Mouse (Mus musculus) midbrain, embryonic 16.5 days (tissue): Measurements from ENCODE around the gene Flrt2. TPM values are rescaled to one million over a fixed set of nuclear protein-coding genes. Genes with fewer than 3 reads are reported as not detected.

ENCODE experiments used
- ATAC-seq: fragments of 200-750 bp; cut with Nextera tagmentation; 2 replicates; pipeline ENCODE4 v1.8.0; 2017; ENCODE audit warnings: moderate TSS enrichment
- H3K27ac ChIP-seq: fragments of 300-500 bp; sonication (generic); 2 replicates; pipeline ENCODE4 v1.5.1; 2014; ENCODE audit warnings: mild to moderate bottlenecking, low read length, mixed read lengths
- H3K27me3 ChIP-seq: fragments of 300-500 bp; sonication (generic); 2 replicates; pipeline ENCODE4 v1.6.1; 2014; ENCODE audit warnings: low read depth, low read length, mixed read lengths; ENCODE audit not compliant: control insufficient read depth, insufficient read depth
- H3K36me3 ChIP-seq: fragments of 300-500 bp; sonication (generic); 2 replicates; pipeline ENCODE4 v1.6.1; 2014; ENCODE audit warnings: mild to moderate bottlenecking, low read length, moderate library complexity, mixed read lengths; ENCODE audit not compliant: control insufficient read depth, insufficient read depth
- H3K4me1 ChIP-seq: fragments of 300-500 bp; sonication (generic); 2 replicates; pipeline ENCODE4 v1.6.1; 2014; ENCODE audit warnings: mild to moderate bottlenecking, low read length, mixed read lengths; ENCODE audit not compliant: control insufficient read depth, insufficient read depth
- H3K4me2 ChIP-seq: fragments of 300-500 bp; sonication (generic); 2 replicates; pipeline ENCODE4 v1.6.1; 2014; ENCODE audit warnings: mild to moderate bottlenecking, low read length, mixed read lengths
- H3K4me3 ChIP-seq: fragments of 300-500 bp; sonication (generic); 2 replicates; pipeline ENCODE4 v1.5.1; 2014; ENCODE audit warnings: low read depth, mild to moderate bottlenecking, low read length, moderate library complexity, mixed read lengths
- H3K9ac ChIP-seq: fragments of 300-500 bp; sonication (generic); 2 replicates; pipeline ENCODE4 v1.6.1; 2014; ENCODE audit warnings: low read depth, low read length, mixed read lengths
- H3K9me3 ChIP-seq: fragments of 300-500 bp; sonication (generic); replicated peaks from 2 replicates; pipeline ENCODE4 v1.6.1; 2014; ENCODE audit warnings: mild to moderate bottlenecking, low read length, mixed read lengths; ENCODE audit not compliant: control insufficient read depth, poor library complexity, severe bottlenecking
- WGBS: fragments of 180-500 bp; shearing (Covaris S2); extraction: QIAGEN DNeasy Blood & Tissue Kit; methylation state at CpG from one replicate; pipeline ENCODE4 v1.1.7; 2014; 5-methylcytosine and 5-hydroxymethylcytosine counted together
- polyA plus RNA-seq: library from polyadenylated mRNA; unstranded; fragments of >200 nt; fragmentation: Nextera tagmentation; extraction: Ambion mirVana; gene quantifications from 2 replicates; pipeline ENCODE4 v1.2.1, GENCODE M21; 2015

Flrt2 gene
- polyA plus RNA-seq, 1 experiment from 2014 or later = 21.0 TPM

DNA sequence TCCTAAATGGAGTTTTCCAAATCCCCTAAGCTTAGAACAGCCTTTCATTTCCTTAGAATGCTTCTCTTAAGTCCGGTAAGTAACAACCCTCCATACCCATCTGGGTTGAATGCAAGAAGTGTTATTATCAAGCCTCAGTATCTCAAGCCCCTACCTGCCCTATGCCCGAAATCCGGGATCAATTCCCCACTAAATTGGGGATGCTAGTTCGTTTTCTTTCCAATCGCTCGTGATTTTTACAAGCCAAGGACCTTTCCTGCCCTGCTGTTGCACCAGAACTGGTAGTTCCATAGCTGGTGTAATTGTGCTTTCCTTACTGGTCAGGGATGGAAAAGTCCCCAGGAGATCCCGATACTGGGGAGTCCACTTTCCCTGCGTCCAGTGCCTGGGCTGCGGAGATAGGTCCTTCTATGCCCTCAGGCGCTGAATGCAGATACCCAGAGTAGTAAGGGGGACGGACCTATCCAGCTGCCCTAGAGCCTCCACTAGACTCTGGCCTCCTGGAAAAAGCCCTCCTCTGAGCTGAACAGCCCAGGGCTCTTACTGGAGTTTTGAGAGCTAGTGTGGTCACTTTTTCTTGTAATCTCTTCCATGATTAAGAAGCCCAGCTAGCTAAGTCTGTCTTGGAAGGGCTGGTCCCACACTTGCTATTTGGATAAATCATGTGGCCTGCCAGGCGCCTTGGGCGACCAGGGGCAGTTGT is 1.1 kb downstream of the Flrt2 start:
- no peaks in the 10 kb centered on the region for H3K27me3 ChIP-seq
- H3K9ac ChIP-seq = peak overlapping the region; percentile 83
- no peaks in the 10 kb centered on the region for H3K36me3 ChIP-seq
- H3K27ac ChIP-seq = peak overlapping the region; percentile 91
- peak overlapping the region; percentile 86 for H3K4me3 ChIP-seq
- ATAC-seq = no peak
- H3K4me2 ChIP-seq = peak overlapping the region; percentile 78
- WGBS = 7% methylated on average over 13 of the region's 13 CpGs
- H3K4me1 ChIP-seq = peaks cover 8% of the 10 kb centered on the region; the same call in 1 of the 2 replicates
- no peaks in the 10 kb centered on the region for H3K9me3 ChIP-seq

DNA sequence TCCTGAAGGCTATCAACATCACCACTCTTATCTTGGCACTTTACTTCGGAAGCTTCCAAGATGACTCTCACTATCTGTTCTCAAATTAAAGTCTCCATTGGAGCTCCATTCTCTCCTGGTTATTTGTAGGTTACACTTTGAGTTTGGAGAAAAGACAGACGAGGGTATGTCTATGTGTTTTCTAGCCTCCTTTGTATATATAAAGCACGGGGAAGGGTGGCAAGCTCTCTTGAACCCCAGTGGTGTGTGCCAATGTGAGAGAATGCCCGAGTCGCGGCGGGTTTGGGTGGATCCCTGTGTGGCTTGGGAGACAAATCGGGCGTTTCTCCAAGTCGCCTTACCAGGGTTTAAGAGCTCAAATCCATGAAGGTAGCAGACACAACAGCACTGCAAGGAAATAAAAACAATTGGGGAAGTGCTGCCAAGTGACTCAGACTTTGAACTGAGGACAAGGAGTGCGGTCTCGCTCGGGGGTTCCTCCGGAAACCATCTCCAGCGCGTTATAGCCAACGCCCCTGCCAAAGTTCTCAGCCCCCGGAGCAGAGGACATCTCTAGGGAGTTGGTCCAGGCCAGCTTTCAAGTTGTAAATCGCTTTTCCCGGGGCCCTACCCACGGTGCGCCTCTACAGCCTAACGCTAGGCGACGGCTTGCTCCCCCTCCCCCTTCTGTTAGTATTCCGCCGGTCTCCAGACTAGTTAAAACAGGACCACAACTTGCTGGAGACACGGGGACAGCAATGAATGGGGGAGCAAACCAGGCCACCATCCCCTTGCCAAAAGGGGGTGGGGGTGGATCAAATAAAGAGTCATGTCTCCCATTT is 1.8 kb downstream of the Flrt2 start:
- WGBS = 2% methylated on average over 28 of the region's 28 CpGs
- peak overlapping the region; percentile 86 for H3K4me3 ChIP-seq
- H3K27me3 ChIP-seq = no peaks in the 10 kb centered on the region
- H3K4me2 ChIP-seq = peak overlapping the region; percentile 78
- no peaks in the 10 kb centered on the region for H3K9me3 ChIP-seq
- no peak for ATAC-seq
- peak overlapping the region; percentile 91 for H3K27ac ChIP-seq
- peak overlapping the region; percentile 83 for H3K9ac ChIP-seq
- H3K4me1 ChIP-seq = peaks cover 8% of the 10 kb centered on the region; the same call in 1 of the 2 replicates
- no peaks in the 10 kb centered on the region for H3K36me3 ChIP-seq

DNA sequence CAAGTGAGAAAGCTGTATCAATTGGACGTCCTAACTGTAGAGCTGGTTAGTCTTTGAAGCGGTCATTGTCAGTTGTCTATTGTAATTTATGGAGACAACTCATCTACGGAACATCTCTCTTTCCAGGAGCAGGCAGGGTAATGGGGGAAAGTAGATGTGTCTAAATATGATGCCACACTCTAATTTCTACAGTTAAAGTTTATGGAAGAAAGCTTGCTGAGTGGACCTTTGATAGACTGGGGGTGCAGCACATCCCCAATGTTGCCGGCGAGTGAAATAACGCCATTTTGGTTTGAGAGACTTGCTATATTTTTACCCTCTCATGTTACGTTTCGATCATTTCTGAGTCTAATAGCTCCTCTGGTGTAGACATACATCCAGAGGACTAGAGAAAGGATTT is 2.5 kb downstream of the Flrt2 start:
- ATAC-seq = peak; percentile 0; the same call in 1 of the 2 replicates
- H3K36me3 ChIP-seq = no peaks in the 10 kb centered on the region
- H3K4me3 ChIP-seq = peak overlapping the region; percentile 86
- H3K9ac ChIP-seq = peak overlapping the region; percentile 83
- no peaks in the 10 kb centered on the region for H3K27me3 ChIP-seq
- 0% methylated on average over 8 of the region's 8 CpGs for WGBS
- H3K4me2 ChIP-seq = peak overlapping the region; percentile 78
- no peaks in the 10 kb centered on the region for H3K9me3 ChIP-seq
- H3K27ac ChIP-seq = peak overlapping the region; percentile 91
- H3K4me1 ChIP-seq = peaks cover 8% of the 10 kb centered on the region; the same call in 1 of the 2 replicates

DNA sequence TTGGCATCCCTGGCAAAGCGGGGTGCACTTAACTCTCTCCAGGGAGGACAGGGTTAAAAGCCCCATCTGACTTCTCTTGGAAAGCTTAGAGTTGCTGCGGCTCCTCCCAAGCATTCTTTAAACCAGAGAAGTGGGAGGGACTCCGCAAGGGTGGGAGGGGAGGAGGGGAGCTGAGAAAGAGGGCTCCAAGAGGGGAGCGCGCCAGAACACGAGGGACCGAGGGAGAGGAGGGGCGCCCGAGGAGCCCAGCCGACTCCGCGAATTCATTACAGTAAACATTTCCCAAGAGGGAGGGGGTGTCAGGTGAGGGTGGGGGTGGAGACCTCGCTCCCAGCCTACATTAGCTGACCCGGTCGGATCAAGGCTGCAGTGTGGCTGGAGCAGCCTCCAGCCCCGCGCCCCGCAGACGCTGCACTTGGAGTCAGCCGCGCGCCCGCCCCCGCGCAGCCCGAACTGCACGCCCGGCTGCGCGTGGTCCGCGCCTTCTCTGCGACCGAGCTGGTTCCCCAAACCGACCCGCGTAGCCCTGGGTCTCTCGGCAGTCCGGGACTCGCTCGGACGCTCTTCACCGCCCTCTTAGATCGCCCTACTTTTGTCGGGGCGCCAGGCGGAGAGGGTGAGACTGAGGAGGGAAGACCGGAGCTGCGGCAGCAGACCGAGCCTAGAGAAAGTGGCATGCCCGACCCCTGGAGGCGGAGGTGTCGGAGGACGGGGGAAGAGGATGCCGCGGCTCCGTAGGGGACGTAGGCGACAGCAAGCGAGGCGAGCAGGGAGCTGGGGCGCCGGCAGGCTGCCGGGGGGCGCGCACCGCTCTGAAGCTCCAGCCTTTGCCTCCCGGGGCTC is 3.2 kb downstream of the Flrt2 start:
- Histone ChIP-seq H3K4me2 (peak overlapping the region; percentile 78), H3K27ac (peak overlapping the region; percentile 91), H3K36me3 (no peaks in the 10 kb centered on the region), H3K4me1 (peaks cover 8% of the 10 kb centered on the region; the same call in 1 of the 2 replicates), H3K27me3 (no peaks in the 10 kb centered on the region), H3K4me3 (peak overlapping the region; percentile 86), H3K9me3 (no peaks in the 10 kb centered on the region), H3K9ac (peak overlapping the region; percentile 83)
- peak; percentile 89 for ATAC-seq
- 0% methylated on average over 67 of the region's 68 CpGs for WGBS

DNA sequence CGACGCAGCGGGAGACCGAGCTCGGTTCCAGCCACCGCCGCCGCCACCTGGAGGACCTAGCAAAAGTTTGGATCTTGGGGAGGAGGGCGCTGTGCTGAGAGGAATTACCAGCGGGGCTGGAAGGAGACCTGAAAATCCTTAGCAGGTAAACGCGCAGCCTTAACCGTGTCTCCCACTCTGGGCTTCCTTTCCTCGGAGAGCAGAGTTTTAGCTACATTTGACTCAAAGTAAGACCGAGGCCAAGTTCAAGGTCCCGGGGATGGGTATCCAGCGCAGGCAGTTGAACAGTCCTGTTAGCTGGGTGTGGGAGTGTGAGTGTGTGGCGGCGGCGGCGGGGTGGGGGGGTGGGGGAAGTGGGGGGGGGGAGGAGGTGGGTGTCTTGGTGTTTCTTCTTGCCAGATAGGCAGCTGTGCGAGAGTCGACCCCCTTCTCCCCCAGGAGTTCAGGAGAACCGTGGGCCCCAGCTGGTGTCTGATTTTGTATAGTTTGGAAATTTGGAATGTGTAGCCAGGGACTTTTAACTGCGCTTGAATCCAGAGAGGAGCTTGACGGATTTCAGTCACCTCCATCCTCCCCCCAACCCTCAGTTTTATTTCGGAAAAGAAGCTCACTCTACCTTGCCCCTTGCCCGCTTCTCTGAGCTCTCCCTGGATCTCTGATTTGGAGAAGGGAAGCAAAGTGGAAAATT is 4.0 kb downstream of the Flrt2 start:
- H3K4me2 ChIP-seq = peak overlapping the region; percentile 78
- H3K9ac ChIP-seq = peak overlapping the region; percentile 83
- H3K4me1 ChIP-seq = peaks cover 8% of the 10 kb centered on the region; the same call in 1 of the 2 replicates
- ATAC-seq = peak; percentile 17; the same call in 1 of the 2 replicates
- no peaks in the 10 kb centered on the region for H3K36me3 ChIP-seq
- WGBS = under 1% methylated on average over 28 of the region's 28 CpGs
- H3K27me3 ChIP-seq = no peaks in the 10 kb centered on the region
- peak overlapping the region; percentile 86 for H3K4me3 ChIP-seq
- peak overlapping the region; percentile 91 for H3K27ac ChIP-seq
- H3K9me3 ChIP-seq = no peaks in the 10 kb centered on the region

DNA sequence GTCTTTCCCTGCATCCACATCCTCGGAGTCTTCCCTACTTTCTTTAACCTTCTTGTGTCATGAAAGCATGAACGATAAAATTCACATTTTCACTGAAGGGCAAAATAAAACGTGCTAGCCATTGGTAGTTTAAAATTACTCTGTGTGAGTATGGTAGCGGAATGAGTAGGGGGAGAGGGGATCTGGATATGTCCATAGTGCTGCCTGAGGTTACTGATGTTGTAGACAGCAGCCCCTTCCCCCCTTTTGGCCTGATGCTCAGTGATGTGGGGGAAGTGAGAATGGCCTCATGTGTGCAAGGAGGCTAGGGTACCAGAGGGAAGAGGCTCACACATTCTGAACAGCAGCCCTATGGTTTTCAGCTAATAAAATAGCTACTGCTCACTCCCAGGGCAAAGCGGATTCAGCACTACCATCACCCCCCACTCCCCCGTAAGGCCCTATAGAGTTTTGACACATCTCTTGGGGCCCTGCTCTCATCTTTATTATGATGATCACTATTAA is 4.5 kb downstream of the Flrt2 start:
- WGBS = 4% methylated on average over 6 of the region's 6 CpGs
- Histone ChIP-seq H3K9me3 (no peaks in the 10 kb centered on the region), H3K36me3 (no peaks in the 10 kb centered on the region), H3K27ac (peak overlapping the region; percentile 91), H3K27me3 (no peaks in the 10 kb centered on the region), H3K4me1 (peaks cover 5% of the 10 kb centered on the region; the same call in 1 of the 2 replicates), H3K4me3 (peak overlapping the region; percentile 86), H3K9ac (peak overlapping the region; percentile 83), H3K4me2 (peak overlapping the region; percentile 78)
- no peak for ATAC-seq

DNA sequence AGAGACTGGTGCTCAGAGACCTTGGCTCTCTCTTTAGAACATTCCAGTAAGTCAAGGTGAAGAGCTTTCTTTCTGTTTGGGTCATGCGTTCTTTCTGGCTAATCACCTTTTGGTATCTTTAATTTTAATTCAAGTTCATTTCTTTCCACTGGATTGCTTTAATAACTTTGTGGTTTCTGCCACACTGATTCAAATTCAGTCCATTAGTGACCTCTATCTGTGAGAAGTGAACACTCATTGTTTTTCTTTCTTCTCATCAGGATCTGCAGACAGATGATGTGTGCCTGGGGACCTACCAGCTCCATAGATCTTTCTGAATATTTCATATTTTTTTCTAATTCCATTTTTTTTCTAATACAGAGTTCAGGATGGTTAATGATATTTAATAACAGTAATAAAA is 6.5 kb downstream of the Flrt2 start:
- no peak overlapping the region for H3K9ac ChIP-seq
- no peaks in the 10 kb centered on the region for H3K36me3 ChIP-seq
- H3K4me2 ChIP-seq = peak overlapping the region; percentile 78
- ATAC-seq = no peak
- peak overlapping the region; percentile 86 for H3K4me3 ChIP-seq
- no peak overlapping the region; the same call in 1 of the 2 replicates for H3K27ac ChIP-seq
- H3K9me3 ChIP-seq = no peaks in the 10 kb centered on the region
- H3K4me1 ChIP-seq = no peaks in the 10 kb centered on the region
- no peaks in the 10 kb centered on the region for H3K27me3 ChIP-seq
- WGBS = 50% methylated on average over 1 of the region's 1 CpGs

DNA sequence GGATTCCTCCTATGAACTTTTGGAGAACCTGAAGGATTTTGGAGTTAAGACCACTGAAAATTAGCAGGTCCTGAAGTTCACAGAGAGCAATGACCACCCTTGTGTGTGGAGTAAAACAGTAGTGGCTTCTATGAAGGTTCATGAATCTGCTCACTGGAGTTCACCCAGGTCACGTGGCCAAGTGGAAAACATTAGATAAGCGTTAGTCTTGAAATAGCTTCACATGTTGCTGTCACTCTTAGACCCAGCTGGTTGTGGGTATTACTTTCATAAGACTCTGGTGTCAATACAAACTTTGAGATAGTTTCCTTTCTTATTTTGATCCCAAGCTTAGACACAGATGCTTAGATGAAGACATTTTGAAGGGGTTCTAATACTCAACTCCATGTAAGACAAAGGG is 8.7 kb downstream of the Flrt2 start:
- no peak for ATAC-seq
- H3K4me2 ChIP-seq = no peak overlapping the region; the same call in 1 of the 2 replicates
- no peaks in the 10 kb centered on the region for H3K9me3 ChIP-seq
- WGBS = 79% methylated on average over 2 of the region's 2 CpGs
- H3K4me3 ChIP-seq = no peak overlapping the region
- no peak overlapping the region for H3K27ac ChIP-seq
- H3K4me1 ChIP-seq = no peaks in the 10 kb centered on the region
- H3K36me3 ChIP-seq = no peaks in the 10 kb centered on the region
- no peak overlapping the region for H3K9ac ChIP-seq
- no peaks in the 10 kb centered on the region for H3K27me3 ChIP-seq
